Mouse (Mus musculus) forebrain, embryonic 16.5 days (tissue): ENCODE measurements at regions not wholly inside any gene's neighbourhood (a gene's known extent, or its start where the extent isn't known, plus 50 kb on each side); places are given as distances from the start of the nearest gene placed in this dataset.

Experiments used
- ATAC-seq: fragments of 200-750 bp; cut with Nextera tagmentation; 2 replicates; pipeline ENCODE4 v1.8.0; 2017; ENCODE audit warnings: mild to moderate bottlenecking, moderate library complexity
- H3K27ac ChIP-seq: fragments of 300-500 bp; sonication (generic); 2 replicates; pipeline ENCODE4 v1.5.1; 2014; ENCODE audit warnings: low read length, control low read depth
- H3K27me3 ChIP-seq: fragments of 300-500 bp; sonication (generic); replicated peaks from 2 replicates; pipeline ENCODE4 v1.6.1; 2014; ENCODE audit warnings: low read length; ENCODE audit not compliant: control insufficient read depth, insufficient read depth
- H3K36me3 ChIP-seq: fragments of 300-500 bp; sonication (generic); 2 replicates; pipeline ENCODE4 v1.6.1; 2014; ENCODE audit not compliant: control insufficient read depth, insufficient read depth
- H3K4me1 ChIP-seq: fragments of 300-500 bp; sonication (generic); replicated peaks from 2 replicates; pipeline ENCODE4 v1.6.1; 2014; ENCODE audit warnings: low read length; ENCODE audit not compliant: control insufficient read depth, insufficient read depth
- H3K4me2 ChIP-seq: fragments of 300-500 bp; sonication (generic); 2 replicates; pipeline ENCODE4 v1.6.1; 2014; ENCODE audit warnings: mild to moderate bottlenecking, low read length, control low read depth
- H3K4me3 ChIP-seq: fragments of 300-500 bp; sonication (generic); replicated peaks from 2 replicates; pipeline ENCODE4 v1.5.1; 2014; ENCODE audit warnings: mild to moderate bottlenecking, low read length, control low read depth
- H3K9ac ChIP-seq: fragments of 300-500 bp; sonication (generic); replicated peaks from 2 replicates; pipeline ENCODE4 v1.6.1; 2014; ENCODE audit warnings: low read depth, low read length, control low read depth
- H3K9me3 ChIP-seq: fragments of 300-500 bp; sonication (generic); 2 replicates; pipeline ENCODE4 v1.6.1; 2016; ENCODE audit warnings: low read length; ENCODE audit not compliant: control insufficient read depth
- WGBS: fragments of 180-500 bp; shearing (Covaris S2); extraction: QIAGEN DNeasy Blood & Tissue Kit; methylation state at CpG from one replicate; pipeline ENCODE4 v1.1.7; 2014; 5-methylcytosine and 5-hydroxymethylcytosine counted together

- ATAC-seq, result no peak
- Histone ChIP-seq H3K9me3 (no peaks in the 10 kb centered on the region), H3K36me3 (no peaks in the 10 kb centered on the region), H3K27me3 (no peaks in the 10 kb centered on the region), H3K9ac (no peak overlapping the region), H3K4me2 (no peak overlapping the region), H3K4me3 (no peak overlapping the region), H3K4me1 (no peaks in the 10 kb centered on the region), H3K27ac (no peak overlapping the region)
- 87% methylated on average over 1 of the region's 1 CpGs for WGBS
Measured at GRCm38 (mm10) chr16:75254981-75255380, 330.9 kb downstream of the Lipi start.

GRCm38 (mm10) chr16:75249170-75249569 is 336.7 kb downstream of the Lipi start:
- Histone ChIP-seq H3K9ac (no peak overlapping the region), H3K4me1 (no peaks in the 10 kb centered on the region), H3K27me3 (no peaks in the 10 kb centered on the region), H3K36me3 (no peaks in the 10 kb centered on the region), H3K4me2 (no peak overlapping the region), H3K4me3 (no peak overlapping the region), H3K9me3 (no peaks in the 10 kb centered on the region), H3K27ac (no peak overlapping the region)
- ATAC-seq, result no peak
- 11% methylated on average over 5 of the region's 5 CpGs for WGBS

GRCm38 (mm10) chr16:75240383-75240782 is 345.5 kb downstream of the Lipi start:
- no peaks in the 10 kb centered on the region for H3K36me3 ChIP-seq
- no peaks in the 10 kb centered on the region for H3K27me3 ChIP-seq
- H3K9ac ChIP-seq, result no peak overlapping the region
- no peak overlapping the region for H3K4me3 ChIP-seq
- H3K4me2 ChIP-seq, result no peak overlapping the region
- ATAC-seq, result no peak
- no peak overlapping the region for H3K27ac ChIP-seq
- no peaks in the 10 kb centered on the region for H3K9me3 ChIP-seq
- H3K4me1 ChIP-seq, result no peaks in the 10 kb centered on the region
- WGBS, result 88% methylated on average over 2 of the region's 2 CpGs

- H3K4me2 ChIP-seq, result no peak overlapping the region
- no peaks in the 10 kb centered on the region for H3K27me3 ChIP-seq
- no peaks in the 10 kb centered on the region for H3K4me1 ChIP-seq
- no peak overlapping the region for H3K9ac ChIP-seq
- WGBS, result 67% methylated on average over 1 of the region's 1 CpGs
- H3K9me3 ChIP-seq, result no peaks in the 10 kb centered on the region
- H3K36me3 ChIP-seq, result no peaks in the 10 kb centered on the region
- no peak overlapping the region for H3K4me3 ChIP-seq
- no peak overlapping the region for H3K27ac ChIP-seq
- no peak for ATAC-seq
Measured at GRCm38 (mm10) chr16:75232133-75232532, 353.7 kb downstream of the Lipi start.

- no peaks in the 10 kb centered on the region for H3K27me3 ChIP-seq
- H3K4me2 ChIP-seq, result no peak overlapping the region
- 61% methylated on average over 2 of the region's 2 CpGs for WGBS
- no peak overlapping the region for H3K27ac ChIP-seq
- no peaks in the 10 kb centered on the region for H3K9me3 ChIP-seq
- H3K36me3 ChIP-seq, result no peaks in the 10 kb centered on the region
- no peak for ATAC-seq
- H3K4me1 ChIP-seq, result no peaks in the 10 kb centered on the region
- H3K4me3 ChIP-seq, result no peak overlapping the region
- H3K9ac ChIP-seq, result no peak overlapping the region
Measured at GRCm38 (mm10) chr16:75193404-75193803, 392.5 kb downstream of the Lipi start.

GRCm38 (mm10) chr16:75190316-75190715 is 395.5 kb downstream of the Lipi start:
- 95% methylated on average over 6 of the region's 6 CpGs for WGBS
- Histone ChIP-seq H3K4me2 (no peak overlapping the region), H3K4me1 (no peaks in the 10 kb centered on the region), H3K36me3 (no peaks in the 10 kb centered on the region), H3K27ac (no peak overlapping the region), H3K4me3 (no peak overlapping the region), H3K27me3 (no peaks in the 10 kb centered on the region), H3K9me3 (no peaks in the 10 kb centered on the region), H3K9ac (no peak overlapping the region)
- ATAC-seq, result no peak

- H3K27ac ChIP-seq, result no peak overlapping the region
- no peak overlapping the region for H3K4me3 ChIP-seq
- no peaks in the 10 kb centered on the region for H3K4me1 ChIP-seq
- no peak overlapping the region for H3K4me2 ChIP-seq
- H3K9me3 ChIP-seq, result no peaks in the 10 kb centered on the region
- H3K36me3 ChIP-seq, result no peaks in the 10 kb centered on the region
- no peak overlapping the region for H3K9ac ChIP-seq
- 83% methylated on average over 1 of the region's 1 CpGs for WGBS
- no peak for ATAC-seq
- no peaks in the 10 kb centered on the region for H3K27me3 ChIP-seq
Measured at GRCm38 (mm10) chr16:75166040-75166439, 419.8 kb downstream of the Lipi start.

- Histone ChIP-seq H3K4me3 (no peak overlapping the region), H3K36me3 (no peaks in the 10 kb centered on the region), H3K4me2 (no peak overlapping the region), H3K27me3 (no peaks in the 10 kb centered on the region), H3K4me1 (no peaks in the 10 kb centered on the region), H3K9me3 (no peaks in the 10 kb centered on the region), H3K27ac (no peak overlapping the region), H3K9ac (no peak overlapping the region)
- WGBS, result 87% methylated on average over 6 of the region's 6 CpGs
- ATAC-seq, result no peak
Measured at GRCm38 (mm10) chr16:75164969-75165726, 420.7 kb downstream of the Lipi start.

- H3K27ac ChIP-seq, result no peak overlapping the region
- H3K4me1 ChIP-seq, result no peaks in the 10 kb centered on the region
- no peak overlapping the region for H3K4me2 ChIP-seq
- no peak overlapping the region for H3K4me3 ChIP-seq
- H3K36me3 ChIP-seq, result no peaks in the 10 kb centered on the region
- 88% methylated on average over 2 of the region's 2 CpGs for WGBS
- no peaks in the 10 kb centered on the region for H3K27me3 ChIP-seq
- no peak for ATAC-seq
- H3K9me3 ChIP-seq, result no peaks in the 10 kb centered on the region
- H3K9ac ChIP-seq, result no peak overlapping the region
Measured at GRCm38 (mm10) chr16:75159740-75160139, 426.1 kb downstream of the Lipi start.
